Mouse (Mus musculus): Measurements from ENCODE around the gene Fermt2. TPM values are rescaled to one million over a fixed set of nuclear protein-coding genes. Genes with fewer than 3 reads are reported as not detected.

Gene Fermt2
- polyA plus RNA-seq, 1 experiment = 6.4 TPM

- Histone ChIP-seq H3K36me3 (ENCODE audit: control insufficient read depth, insufficient read depth, low read length) (no peaks in the 10 kb centered on the region), H3K27ac (ENCODE audit: control insufficient read depth, insufficient read depth, low read depth, low read length) (no peak overlapping the region), H3K27me3 (ENCODE audit: control insufficient read depth, insufficient read depth, low read length) (no peaks in the 10 kb centered on the region), H3K4me3 (ENCODE audit: control insufficient read depth, low read depth, low read length) (peak overlapping the region; percentile 48), H3K4me1 (ENCODE audit: control insufficient read depth, insufficient read depth, low read length) (peaks cover 2% of the 10 kb centered on the region; the same call in 1 of the 2 replicates)
- TF ChIP-seq CTCF (IDR thresholded peaks at IDR 0.05; ENCODE audit: control insufficient read depth, insufficient read depth, insufficient replicate concordance, low read depth, low read length) (no peak), POLR2A (IDR thresholded peaks at IDR 0.05; ENCODE audit: control insufficient read depth, low read depth, low read length) (no peak)
Measured at GRCm38 (mm10) chr14:45544026-45544425, 14.1 kb upstream of the Fermt2 start.

GRCm38 (mm10) chr14:45539659-45540468, 9.9 kb upstream of the Fermt2 start:
- H3K4me1 ChIP-seq (ENCODE audit: control insufficient read depth, insufficient read depth, low read length) = peaks cover 2% of the 10 kb centered on the region; the same call in 1 of the 2 replicates
- no peaks in the 10 kb centered on the region for H3K36me3 ChIP-seq (ENCODE audit: control insufficient read depth, insufficient read depth, low read length)
- TF ChIP-seq CTCF (IDR thresholded peaks at IDR 0.05; ENCODE audit: control insufficient read depth, insufficient read depth, insufficient replicate concordance, low read depth, low read length) (peak; percentile 63; the same call in 1 of the 2 replicates), POLR2A (IDR thresholded peaks at IDR 0.05; ENCODE audit: control insufficient read depth, low read depth, low read length) (no peak)
- H3K27ac ChIP-seq (ENCODE audit: control insufficient read depth, insufficient read depth, low read depth, low read length) = peak overlapping the region; percentile 21; the same call in 1 of the 2 replicates
- no peaks in the 10 kb centered on the region for H3K27me3 ChIP-seq (ENCODE audit: control insufficient read depth, insufficient read depth, low read length)
- H3K4me3 ChIP-seq (ENCODE audit: control insufficient read depth, low read depth, low read length) = no peak overlapping the region

- TF ChIP-seq POLR2A (IDR thresholded peaks at IDR 0.05; ENCODE audit: control insufficient read depth, low read depth, low read length) (no peak), CTCF (IDR thresholded peaks at IDR 0.05; ENCODE audit: control insufficient read depth, insufficient read depth, insufficient replicate concordance, low read depth, low read length) (no peak)
- Histone ChIP-seq H3K4me1 (ENCODE audit: control insufficient read depth, insufficient read depth, low read length) (peaks cover 7% of the 10 kb centered on the region), H3K4me3 (ENCODE audit: control insufficient read depth, low read depth, low read length) (peak overlapping the region; percentile 80), H3K36me3 (ENCODE audit: control insufficient read depth, insufficient read depth, low read length) (no peaks in the 10 kb centered on the region), H3K27me3 (ENCODE audit: control insufficient read depth, insufficient read depth, low read length) (no peaks in the 10 kb centered on the region), H3K27ac (ENCODE audit: control insufficient read depth, insufficient read depth, low read depth, low read length) (peak overlapping the region; percentile 90)
Measured at GRCm38 (mm10) chr14:45530364-45531345, 737 bp upstream of the Fermt2 start.

- Histone ChIP-seq H3K27me3 (ENCODE audit: control insufficient read depth, insufficient read depth, low read length) (no peaks in the 10 kb centered on the region), H3K4me3 (ENCODE audit: control insufficient read depth, low read depth, low read length) (peak overlapping the region; percentile 91), H3K27ac (ENCODE audit: control insufficient read depth, insufficient read depth, low read depth, low read length) (peak overlapping the region; percentile 2; the same call in 1 of the 2 replicates), H3K4me1 (ENCODE audit: control insufficient read depth, insufficient read depth, low read length) (peaks cover 7% of the 10 kb centered on the region), H3K36me3 (ENCODE audit: control insufficient read depth, insufficient read depth, low read length) (no peaks in the 10 kb centered on the region)
- TF ChIP-seq CTCF (IDR thresholded peaks at IDR 0.05; ENCODE audit: control insufficient read depth, insufficient read depth, insufficient replicate concordance, low read depth, low read length) (no peak), POLR2A (IDR thresholded peaks at IDR 0.05; ENCODE audit: control insufficient read depth, low read depth, low read length) (no peak)
Measured at GRCm38 (mm10) chr14:45528861-45529260, 1.1 kb downstream of the Fermt2 start.

DNA sequence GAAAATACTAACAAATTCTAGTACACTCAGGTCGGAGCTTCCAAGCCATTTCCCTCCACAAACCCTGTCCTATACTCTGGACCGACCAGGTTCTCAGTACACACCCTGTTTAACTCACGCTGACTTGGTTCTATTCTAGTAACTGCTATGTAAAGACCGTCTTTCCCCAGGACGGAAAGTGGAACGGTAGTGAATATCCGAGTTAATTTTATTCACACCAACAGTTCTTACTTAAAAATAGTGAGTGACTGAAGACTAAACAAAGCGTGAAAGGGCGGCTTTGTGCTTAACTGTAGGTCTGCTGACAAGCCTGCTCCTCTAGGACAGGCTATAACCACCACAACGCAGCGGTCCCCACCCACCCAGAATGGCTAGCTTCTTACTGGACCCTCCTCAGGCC, 14.1 kb downstream of the Fermt2 start:
- Histone ChIP-seq H3K4me3 (ENCODE audit: control insufficient read depth, low read depth, low read length) (no peak overlapping the region), H3K27ac (ENCODE audit: control insufficient read depth, insufficient read depth, low read depth, low read length) (no peak overlapping the region), H3K4me1 (ENCODE audit: control insufficient read depth, insufficient read depth, low read length) (peaks cover under 1% of the 10 kb centered on the region; the same call in 1 of the 2 replicates), H3K36me3 (ENCODE audit: control insufficient read depth, insufficient read depth, low read length) (no peaks in the 10 kb centered on the region), H3K27me3 (ENCODE audit: control insufficient read depth, insufficient read depth, low read length) (no peaks in the 10 kb centered on the region)
- no peak for TF ChIP-seq CTCF (IDR thresholded peaks at IDR 0.05; ENCODE audit: control insufficient read depth, insufficient read depth, insufficient replicate concordance, low read depth, low read length)
- TF ChIP-seq POLR2A (IDR thresholded peaks at IDR 0.05; ENCODE audit: control insufficient read depth, low read depth, low read length) = no peak

GRCm38 (mm10) chr14:45510787-45511186, 19.1 kb downstream of the Fermt2 start:
- Histone ChIP-seq H3K36me3 (ENCODE audit: control insufficient read depth, insufficient read depth, low read length) (no peaks in the 10 kb centered on the region), H3K4me3 (ENCODE audit: control insufficient read depth, low read depth, low read length) (no peak overlapping the region), H3K27me3 (ENCODE audit: control insufficient read depth, insufficient read depth, low read length) (no peaks in the 10 kb centered on the region), H3K27ac (ENCODE audit: control insufficient read depth, insufficient read depth, low read depth, low read length) (no peak overlapping the region), H3K4me1 (ENCODE audit: control insufficient read depth, insufficient read depth, low read length) (peaks cover 4% of the 10 kb centered on the region)
- TF ChIP-seq CTCF (IDR thresholded peaks at IDR 0.05; ENCODE audit: control insufficient read depth, insufficient read depth, insufficient replicate concordance, low read depth, low read length) (no peak), POLR2A (IDR thresholded peaks at IDR 0.05; ENCODE audit: control insufficient read depth, low read depth, low read length) (no peak)

DNA sequence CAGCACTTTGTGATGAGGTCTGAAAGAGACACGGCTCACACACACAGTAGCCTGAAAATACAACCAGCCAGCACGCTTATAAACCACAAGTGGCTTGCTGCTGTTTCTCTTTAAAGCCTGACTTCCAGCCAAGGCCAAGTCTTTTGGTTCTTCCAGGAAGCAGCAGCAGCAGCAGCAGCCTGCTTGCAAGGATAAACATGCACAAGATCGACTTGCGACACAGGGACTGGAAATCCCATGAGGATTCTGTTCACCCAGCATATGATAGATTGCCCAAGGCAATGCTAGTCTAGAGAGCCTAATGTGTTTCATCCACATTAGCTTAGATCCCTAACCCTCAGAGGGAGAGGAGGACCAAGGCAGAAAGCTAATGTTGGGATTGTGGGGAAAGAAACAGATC, 22.0 kb downstream of the Fermt2 start:
- H3K4me3 ChIP-seq (ENCODE audit: control insufficient read depth, low read depth, low read length) = no peak overlapping the region
- H3K4me1 ChIP-seq (ENCODE audit: control insufficient read depth, insufficient read depth, low read length) = peaks cover 4% of the 10 kb centered on the region
- no peak overlapping the region; the same call in 1 of the 2 replicates for H3K27ac ChIP-seq (ENCODE audit: control insufficient read depth, insufficient read depth, low read depth, low read length)
- no peaks in the 10 kb centered on the region for H3K36me3 ChIP-seq (ENCODE audit: control insufficient read depth, insufficient read depth, low read length)
- no peaks in the 10 kb centered on the region for H3K27me3 ChIP-seq (ENCODE audit: control insufficient read depth, insufficient read depth, low read length)
- TF ChIP-seq CTCF (IDR thresholded peaks at IDR 0.05; ENCODE audit: control insufficient read depth, insufficient read depth, insufficient replicate concordance, low read depth, low read length) (no peak), POLR2A (IDR thresholded peaks at IDR 0.05; ENCODE audit: control insufficient read depth, low read depth, low read length) (no peak)
